Mouse (Mus musculus): ENCODE results near the gene Bcl9. TPM values are rescaled to one million over a fixed set of nuclear protein-coding genes. Genes with fewer than 3 reads are reported as not detected.
A peak's percentile ranks its signal among the peaks of the same experiment; 100 is the strongest.

Bcl9 gene
- total RNA-seq, 1 experiment from 2014 or later = 25.0 TPM

GRCm38 (mm10) chr3:97231857-97232256 lies 65.9 kb downstream of the Bcl9 start:
- no peak for DNase-seq

GRCm38 (mm10) chr3:97230631-97231404 lies 66.9 kb downstream of the Bcl9 start:
- DNase-seq = no peak

- no peak for DNase-seq
These were observed 69.3 kb downstream of the Bcl9 start for GRCm38 (mm10) chr3:97228457-97228856.

- DNase-seq = peak; percentile 37
These were observed 69.7 kb downstream of the Bcl9 start for GRCm38 (mm10) chr3:97228020-97228419.

GRCm38 (mm10) chr3:97227259-97228005 lies 70.3 kb downstream of the Bcl9 start:
- DNase-seq = peak; percentile 96

GRCm38 (mm10) chr3:97226719-97227118 lies 71.0 kb downstream of the Bcl9 start:
- DNase-seq = no peak

GRCm38 (mm10) chr3:97225231-97225630 lies 72.5 kb downstream of the Bcl9 start:
- DNase-seq = no peak

- no peak for DNase-seq
These were observed 74.5 kb downstream of the Bcl9 start for GRCm38 (mm10) chr3:97223261-97223660.

- DNase-seq = no peak
These were observed 82.2 kb downstream of the Bcl9 start for GRCm38 (mm10) chr3:97215526-97215925.

- DNase-seq = peak; percentile 17
These were observed 83.3 kb downstream of the Bcl9 start for GRCm38 (mm10) chr3:97214439-97214838.

GRCm38 (mm10) chr3:97213871-97214270 lies 83.8 kb downstream of the Bcl9 start:
- DNase-seq = no peak

GRCm38 (mm10) chr3:97211177-97211576 lies 86.5 kb downstream of the Bcl9 start:
- no peak for DNase-seq

GRCm38 (mm10) chr3:97209351-97209750 lies 88.4 kb downstream of the Bcl9 start:
- no peak for DNase-seq

- no peak for DNase-seq
These were observed 91.2 kb downstream of the Bcl9 start for GRCm38 (mm10) chr3:97206521-97206920.

GRCm38 (mm10) chr3:97203880-97204279 lies 93.8 kb downstream of the Bcl9 start:
- no peak for DNase-seq

- peak; percentile 47 for DNase-seq
These were observed 95.8 kb downstream of the Bcl9 start for GRCm38 (mm10) chr3:97201943-97202342.

GRCm38 (mm10) chr3:97199261-97199660 lies 98.5 kb downstream of the Bcl9 start:
- no peak for DNase-seq

- no peak for DNase-seq
These were observed 101.1 kb downstream of the Bcl9 start for GRCm38 (mm10) chr3:97196571-97196970.

GRCm38 (mm10) chr3:97185098-97185860 lies 112.4 kb downstream of the Bcl9 start:
- DNase-seq = peak; percentile 74

GRCm38 (mm10) chr3:97183810-97184209 lies 113.9 kb downstream of the Bcl9 start:
- no peak for DNase-seq

- no peak for DNase-seq
These were observed 117.2 kb downstream of the Bcl9 start for GRCm38 (mm10) chr3:97180527-97180926.

- no peak for DNase-seq
These were observed 118.8 kb downstream of the Bcl9 start for GRCm38 (mm10) chr3:97178885-97179284.

GRCm38 (mm10) chr3:97172632-97173031 lies 125.1 kb downstream of the Bcl9 start:
- DNase-seq = no peak
